Mouse (Mus musculus): ENCODE results near the gene Cul9. TPM values are rescaled to one million over a fixed set of nuclear protein-coding genes. Genes with fewer than 3 reads are reported as not detected.

Gene Cul9
- polyA plus RNA-seq, 1 experiment = 4.1 TPM

DNA sequence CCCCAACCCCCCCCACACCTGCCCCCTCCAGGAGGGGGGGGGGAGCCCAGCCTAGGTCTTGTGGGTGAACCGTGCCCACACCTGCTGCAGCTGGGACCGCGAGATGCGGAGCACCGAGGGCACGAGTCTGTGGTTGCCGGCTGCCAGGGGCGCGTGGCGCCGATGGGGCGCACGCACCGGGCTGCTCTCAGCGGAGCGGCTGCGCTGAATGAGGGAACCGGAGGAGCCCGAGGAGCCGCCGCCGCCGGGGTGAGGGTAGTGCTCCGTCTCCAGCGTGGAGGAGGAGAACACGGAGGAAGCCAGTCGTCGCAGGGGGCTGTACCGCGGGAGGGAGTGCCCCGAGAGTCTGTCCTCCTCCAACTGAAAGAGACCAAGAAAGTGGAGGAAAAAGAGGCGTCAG lies 85.5 kb downstream of the Cul9 start:
- DNase-seq (ENCODE audit: low read depth, low spot score) = no peak

GRCm38 (mm10) chr17:46458439-46458838 lies 87.7 kb downstream of the Cul9 start:
- 18% methylated on average over 3 of the region's 3 CpGs for WGBS
- DNase-seq (ENCODE audit: low read depth, low spot score) = no peak

More for the DNA sequence above, 85.5 kb downstream of the Cul9 start:
- under 1% methylated on average over 32 of the region's 32 CpGs for WGBS

DNA sequence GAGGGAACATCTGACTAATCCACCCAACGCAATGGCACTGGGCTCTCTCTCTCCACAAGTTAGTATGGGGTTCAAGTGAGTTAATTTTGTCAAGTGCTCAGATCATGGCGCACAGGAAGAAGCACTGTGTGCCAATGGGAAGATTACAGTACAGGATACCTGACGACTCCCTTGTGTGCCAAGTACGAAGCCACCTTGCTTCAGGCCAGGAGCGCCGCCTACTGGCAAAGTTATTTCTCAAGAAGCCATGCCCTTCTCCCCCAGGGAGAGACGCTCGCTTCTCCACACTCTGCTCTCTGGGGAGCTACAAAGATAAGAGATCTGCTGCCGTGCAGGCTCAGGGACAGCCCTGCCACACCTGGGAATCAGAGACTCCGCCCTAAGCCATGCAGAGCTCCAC lies 88.4 kb downstream of the Cul9 start:
- peak; percentile 4 for DNase-seq (ENCODE audit: low read depth, low spot score)
- WGBS = 8% methylated on average over 10 of the region's 10 CpGs

DNA sequence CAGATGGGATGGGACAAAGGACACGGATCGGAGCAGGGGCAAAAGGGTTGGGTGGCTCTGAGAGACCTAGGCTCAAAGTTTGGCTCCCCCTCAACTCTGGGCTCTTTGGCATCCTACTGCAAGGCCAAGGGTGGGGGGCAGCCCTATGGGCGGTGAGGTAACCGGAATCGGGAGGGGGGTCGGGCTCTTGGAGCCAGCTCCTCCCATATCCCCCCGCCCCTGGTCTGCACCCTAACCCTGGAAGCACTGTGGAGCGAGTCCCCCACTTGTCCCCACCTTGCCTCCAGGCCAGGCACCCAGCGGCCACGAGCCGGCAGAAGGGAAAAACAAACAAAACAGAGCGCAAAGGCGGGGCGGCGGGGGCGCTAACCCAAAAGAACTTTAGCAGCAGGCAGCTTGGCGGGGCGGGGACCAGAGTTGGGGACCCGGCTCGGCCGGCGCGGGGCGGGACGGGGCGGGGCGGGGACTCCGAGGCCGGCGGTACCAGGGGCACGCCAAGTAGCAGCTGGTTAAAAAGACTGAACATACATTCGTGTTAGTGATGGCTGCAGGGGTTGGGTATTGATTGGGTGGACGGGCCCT lies 91.0 kb downstream of the Cul9 start:
- DNase-seq (ENCODE audit: low read depth, low spot score) = no peak
- 2% methylated on average over 33 of the region's 33 CpGs for WGBS

GRCm38 (mm10) chr17:46454539-46454938 lies 91.6 kb downstream of the Cul9 start:
- DNase-seq (ENCODE audit: low read depth, low spot score) = no peak
- WGBS = 10% methylated on average over 9 of the region's 9 CpGs

GRCm38 (mm10) chr17:46453970-46454411 lies 92.2 kb downstream of the Cul9 start:
- DNase-seq (ENCODE audit: low read depth, low spot score) = no peak
- WGBS = 5% methylated on average over 26 of the region's 26 CpGs

DNA sequence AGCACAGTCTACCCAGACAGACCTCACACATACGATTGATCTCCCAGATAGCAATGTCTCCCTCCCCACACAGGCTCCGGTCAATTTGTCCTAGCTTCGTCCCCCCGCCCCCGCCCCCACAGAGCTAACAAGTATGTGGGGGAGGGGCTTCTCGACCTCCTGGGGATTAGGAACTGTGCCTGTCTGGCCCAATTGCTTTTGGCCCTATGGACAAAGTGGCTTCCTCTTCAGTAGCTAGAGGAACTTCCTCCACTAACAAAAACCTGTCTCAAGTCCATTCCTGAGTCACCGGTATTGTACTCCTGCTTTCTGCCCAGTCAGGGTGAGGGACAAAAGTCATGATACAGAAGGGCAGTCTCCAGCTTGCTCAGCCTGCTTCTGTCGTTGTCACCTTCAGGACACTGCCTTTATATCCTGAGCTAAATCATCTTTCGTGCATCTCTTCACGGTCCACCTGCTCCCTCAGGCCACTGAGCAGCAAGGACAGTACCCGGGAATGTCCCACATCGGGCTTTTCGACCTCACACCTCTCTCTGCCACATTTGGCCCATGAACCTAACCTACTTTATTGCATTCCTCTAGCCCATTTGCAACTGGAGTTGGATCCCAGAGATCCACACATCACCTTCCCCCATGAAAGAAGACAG lies 92.8 kb downstream of the Cul9 start:
- DNase-seq (ENCODE audit: low read depth, low spot score) = no peak
- 21% methylated on average over 13 of the region's 13 CpGs for WGBS

- 46% methylated on average over 5 of the region's 5 CpGs for WGBS
- no peak for DNase-seq (ENCODE audit: low read depth, low spot score)
Observed at GRCm38 (mm10) chr17:46452683-46453082, 93.5 kb downstream of the Cul9 start.

Other genes with a start within 250 kb of the Cul9 start
- 0.07 and 0.19 TPM in 2 replicates for gene Dlk2, start 249.0 kb downstream of the Cul9 start, polyA plus RNA-seq (2012; rRNA removed)
- gene Abcc10, start 218.0 kb downstream of the Cul9 start, polyA plus RNA-seq (2012; rRNA removed) = 13.5 and 25.8 TPM in 2 replicates
- gene Zfp318, start 162.7 kb downstream of the Cul9 start, polyA plus RNA-seq (2012; rRNA removed) = 1.9 and 4.5 TPM in 2 replicates
- gene Crip3, start 117.5 kb downstream of the Cul9 start, polyA plus RNA-seq (2012; rRNA removed) = 0.60 and 0.83 TPM in 2 replicates
- not detected in 2 replicates for gene Slc22a7, start 107.9 kb downstream of the Cul9 start, polyA plus RNA-seq (2012; rRNA removed)
- gene Ttbk1, start 58.7 kb downstream of the Cul9 start, polyA plus RNA-seq (2012; rRNA removed) = 0.11 and 0.15 TPM in 2 replicates
- gene Dnph1, start 49.7 kb downstream of the Cul9 start, polyA plus RNA-seq (2012; rRNA removed) = 7.1 and 8.1 TPM in 2 replicates
- 120 and 129 TPM in 2 replicates for gene Srf, start 9.8 kb upstream of the Cul9 start, polyA plus RNA-seq (2012; rRNA removed)
- gene Ptk7, start 83.1 kb upstream of the Cul9 start, polyA plus RNA-seq (2012; rRNA removed) = 6.6 and 7.1 TPM in 2 replicates
- 80.8 and 113 TPM in 2 replicates for gene Klc4, start 99.6 kb upstream of the Cul9 start, polyA plus RNA-seq (2012; rRNA removed)
- 73.1 and 99.3 TPM in 2 replicates for gene Mrpl2, start 99.8 kb upstream of the Cul9 start, polyA plus RNA-seq (2012; rRNA removed)
- 7.7 and 8.5 TPM in 2 replicates for gene Cul7, start 103.9 kb upstream of the Cul9 start, polyA plus RNA-seq (2012; rRNA removed)
- 42.4 and 47.6 TPM in 2 replicates for gene Rrp36, start 128.0 kb upstream of the Cul9 start, polyA plus RNA-seq (2012; rRNA removed)
- 83.7 and 90.1 TPM in 2 replicates for gene Mea1, start 132.4 kb upstream of the Cul9 start, polyA plus RNA-seq (2012; rRNA removed)
- 79.1 and 90.0 TPM in 2 replicates for gene Klhdc3, start 134.5 kb upstream of the Cul9 start, polyA plus RNA-seq (2012; rRNA removed)
- gene Ppp2r5d, start 158.7 kb upstream of the Cul9 start, polyA plus RNA-seq (2012; rRNA removed) = 86.8 and 108 TPM in 2 replicates
- gene Pex6, start 165.1 kb upstream of the Cul9 start, polyA plus RNA-seq (2012; rRNA removed) = 46.8 and 49.9 TPM in 2 replicates
- 0.94 and 1.5 TPM in 2 replicates for gene Gnmt, start 182.8 kb upstream of the Cul9 start, polyA plus RNA-seq (2012; rRNA removed)
- 34.9 and 38.8 TPM in 2 replicates for gene Cnpy3, start 205.8 kb upstream of the Cul9 start, polyA plus RNA-seq (2012; rRNA removed)
- gene Ptcra, start 217.3 kb upstream of the Cul9 start, polyA plus RNA-seq (2012; rRNA removed) = not detected in 2 replicates
- gene 2310039H08Rik, start 226.2 kb upstream of the Cul9 start, polyA plus RNA-seq (2012; rRNA removed) = 67.3 and 82.3 TPM in 2 replicates
- 27.2 and 28.5 TPM in 2 replicates for gene Rpl7l1, start 236.3 kb upstream of the Cul9 start, polyA plus RNA-seq (2012; rRNA removed)

Measured in large intestine, adult 2 months (tissue).